Mouse (Mus musculus): Measurements from ENCODE around the gene 4931406C07Rik.

DNA sequence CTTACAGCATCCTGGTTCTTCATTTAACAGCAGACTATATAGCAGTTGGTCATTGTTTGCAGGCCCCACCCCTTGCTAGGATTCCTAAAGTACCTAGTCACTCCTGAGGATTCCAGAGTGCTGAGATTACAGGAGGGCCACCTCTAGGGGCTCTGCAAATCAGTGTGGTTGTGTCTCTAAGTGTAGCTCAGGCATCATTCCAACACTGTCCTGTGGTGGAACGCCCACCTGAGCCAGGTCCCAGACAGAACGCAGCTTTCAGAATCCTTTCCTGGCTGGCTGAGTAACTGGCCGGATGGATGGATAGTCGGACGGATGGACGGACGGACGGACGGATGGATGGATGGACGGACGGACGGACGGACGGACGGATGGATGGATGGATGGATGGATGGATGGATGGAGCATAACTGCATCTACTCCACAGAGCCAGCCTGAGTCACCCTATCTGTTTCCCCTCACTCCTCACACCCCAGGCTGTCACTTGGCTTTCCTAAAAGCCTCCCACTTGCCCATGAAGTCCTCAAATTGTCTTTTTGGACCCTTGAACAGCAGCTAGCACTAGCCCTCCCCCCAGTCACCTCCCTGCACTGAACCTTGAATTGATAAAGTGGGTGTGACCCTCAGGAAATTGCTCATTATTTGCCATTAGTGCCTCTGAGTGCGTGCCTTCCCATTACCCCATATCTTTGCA lies 67.8 kb downstream of the 4931406C07Rik start:
- TF ChIP-seq CTCF (IDR thresholded peaks at IDR 0.05; ENCODE audit: low read depth, low read length): no peak
- TF ChIP-seq POLR2A (IDR thresholded peaks at IDR 0.05; ENCODE audit: borderline replicate concordance, low read depth, low read length): no peak
